Comparison of ENCODE assay signal across 11 mouse cellular contexts in genomic region chr8:25358539-25359165, GRCm38 (mm10).
DNase-seq lines count a peak whose midpoint lies in the region; ATAC-seq lines count a peak whose summit lies in the region.
"Had no signal": no experiment of that assay in that cellular context is flagged by ENCODE, and none has a peak within 500 bp of the region (broad histone marks: within the 10 kb centered on the region; RNA-seq: fewer than 3 reads in every experiment).

No protein-coding gene starts in this region.

- H3K9me3 ChIP-seq in liver, embryonic 12.5 days (replicated peaks), result no peaks in the 10 kb centered on the region

- WGBS in liver, embryonic 12.5 days (ENCODE audit: insufficient replicate concordance), result 75% methylated on average over 12 of the region's 12 CpGs

- DNase-seq in Muller cell, postnatal 12 days (ENCODE audit: inconsistent ontology term), result peak; percentile 89
- DNase-seq in frontal cortex, postnatal 14 days (ENCODE audit: low spot score in 2 of 2), result peak; percentile 20 to 62
- DNase-seq in left cerebral cortex, adult 9 months (ENCODE audit: low spot score in 2 of 2), result peak; percentile 44 to 57
- DNase-seq in spleen, postnatal 36 days (ENCODE audit: low spot score in 2 of 2), result no peak
- no peak for DNase-seq in urinary bladder, adult 18-20 months (ENCODE audit: low spot score in 2 of 2)
- DNase-seq: heart, postnatal 10 days; kidney, postnatal 25 days; thymus, postnatal 14 days had no signal

- H3K4me1 ChIP-seq in liver, embryonic 12.5 days, result peaks cover 4% of the 10 kb centered on the region; the same call in 1 of the 2 replicates

- H3K4me2 ChIP-seq in liver, embryonic 12.5 days, result no peak overlapping the region

- ATAC-seq in cerebellum, adult (ENCODE audit: insufficient number of reproducible peaks, low FRiP score, low TSS enrichment), result peak; percentile 71
- ATAC-seq in liver, embryonic 12.5 days, result no peak

- H3K27me3 ChIP-seq in liver, embryonic 12.5 days (replicated peaks), result peaks cover 18% of the 10 kb centered on the region

- no peak overlapping the region for H3K9ac ChIP-seq in liver, embryonic 12.5 days

- no peaks in the 10 kb centered on the region for H3K36me3 ChIP-seq in liver, embryonic 12.5 days

- no peak overlapping the region for H3K4me3 ChIP-seq in liver, embryonic 12.5 days
- H3K4me3 ChIP-seq: myocyte had no signal

- no peak overlapping the region for H3K27ac ChIP-seq in liver, embryonic 12.5 days

Comparison
In these comparisons a context has a peak if more than half of its experiments do, and no peak if none do; other contexts are left out.
1. DNase-seq: peak in Muller cell, postnatal 12 days (single experiment), frontal cortex, postnatal 14 days (2 of 2) and left cerebral cortex, adult 9 months (2 of 2); none in spleen, postnatal 36 days (0 of 2) and urinary bladder, adult 18-20 months (0 of 2).